Mouse (Mus musculus): ENCODE data around the gene Cyp2u1. TPM values are rescaled to one million over a fixed set of nuclear protein-coding genes. Genes with fewer than 3 reads are reported as not detected.
A peak's percentile ranks its signal among the peaks of the same experiment; 100 is the strongest.

The Cyp2u1 gene
- total RNA-seq, 2 experiments from 2014 or later: 0.06 to 0.15 TPM

GRCm38 (mm10) chr3:131310572-131310971 lies 7.5 kb upstream of the Cyp2u1 start:
- ATAC-seq (replicated peaks; ENCODE audit: poor library complexity, severe bottlenecking): no peak

GRCm38 (mm10) chr3:131307811-131308210 lies 4.8 kb upstream of the Cyp2u1 start:
- ATAC-seq (replicated peaks; ENCODE audit: poor library complexity, severe bottlenecking): no peak

GRCm38 (mm10) chr3:131306255-131306654 lies 3.2 kb upstream of the Cyp2u1 start:
- ATAC-seq (replicated peaks; ENCODE audit: poor library complexity, severe bottlenecking): no peak

GRCm38 (mm10) chr3:131303320-131303714 lies 290 bp upstream of the Cyp2u1 start:
- 0 out of 2 replicates have a peak, but pooled peaks have one; percentile 4 for ATAC-seq (replicated peaks; ENCODE audit: poor library complexity, severe bottlenecking)

- peak; percentile 25; the same call in 1 of the 2 replicates for ATAC-seq (replicated peaks; ENCODE audit: poor library complexity, severe bottlenecking)
These were observed 3.1 kb downstream of the Cyp2u1 start for GRCm38 (mm10) chr3:131299908-131300307.

GRCm38 (mm10) chr3:131299078-131299477 lies 3.9 kb downstream of the Cyp2u1 start:
- no peak for ATAC-seq (replicated peaks; ENCODE audit: poor library complexity, severe bottlenecking)

- ATAC-seq (replicated peaks; ENCODE audit: poor library complexity, severe bottlenecking): no peak
These were observed 6.1 kb downstream of the Cyp2u1 start for GRCm38 (mm10) chr3:131296893-131297292.

GRCm38 (mm10) chr3:131295513-131296200 lies 7.4 kb downstream of the Cyp2u1 start:
- peak; percentile 85 for ATAC-seq (replicated peaks; ENCODE audit: poor library complexity, severe bottlenecking)

- no peak for ATAC-seq (replicated peaks; ENCODE audit: poor library complexity, severe bottlenecking)
These were observed 8.5 kb downstream of the Cyp2u1 start for GRCm38 (mm10) chr3:131294503-131294902.

- ATAC-seq (replicated peaks; ENCODE audit: poor library complexity, severe bottlenecking): no peak
These were observed 10.1 kb downstream of the Cyp2u1 start for GRCm38 (mm10) chr3:131292959-131293358.

GRCm38 (mm10) chr3:131292349-131292748 lies 10.7 kb downstream of the Cyp2u1 start:
- ATAC-seq (replicated peaks; ENCODE audit: poor library complexity, severe bottlenecking): no peak

- no peak for ATAC-seq (replicated peaks; ENCODE audit: poor library complexity, severe bottlenecking)
These were observed 11.1 kb downstream of the Cyp2u1 start for GRCm38 (mm10) chr3:131291890-131292289.

GRCm38 (mm10) chr3:131274151-131274550 lies 28.9 kb downstream of the Cyp2u1 start:
- no peak for ATAC-seq (replicated peaks; ENCODE audit: poor library complexity, severe bottlenecking)

- ATAC-seq (replicated peaks; ENCODE audit: poor library complexity, severe bottlenecking): peak; percentile 8; the same call in 1 of the 2 replicates
These were observed 30.5 kb downstream of the Cyp2u1 start for GRCm38 (mm10) chr3:131272374-131273100.

- peak; percentile 89 for ATAC-seq (replicated peaks; ENCODE audit: poor library complexity, severe bottlenecking)
These were observed 31.3 kb downstream of the Cyp2u1 start, which contains the start of gene Hadh for GRCm38 (mm10) chr3:131271559-131272373. Gene Hadh (minus strand): TSS chr3:131272101.

- peak; percentile 54 for ATAC-seq (replicated peaks; ENCODE audit: poor library complexity, severe bottlenecking)
These were observed 31.9 kb downstream of the Cyp2u1 start for GRCm38 (mm10) chr3:131271157-131271556.

GRCm38 (mm10) chr3:131270381-131270780 lies 32.6 kb downstream of the Cyp2u1 start:
- ATAC-seq (replicated peaks; ENCODE audit: poor library complexity, severe bottlenecking): no peak

GRCm38 (mm10) chr3:131266366-131267050 lies 36.5 kb downstream of the Cyp2u1 start:
- ATAC-seq (replicated peaks; ENCODE audit: poor library complexity, severe bottlenecking): no peak

GRCm38 (mm10) chr3:131265516-131265915 lies 37.5 kb downstream of the Cyp2u1 start:
- no peak for ATAC-seq (replicated peaks; ENCODE audit: poor library complexity, severe bottlenecking)

All from granulocyte monocyte progenitor cell, adult 5-6 weeks (primary cell).